Mouse (Mus musculus): ENCODE measurements at regions not wholly inside any gene's neighbourhood (a gene's known extent, or its start where the extent isn't known, plus 50 kb on each side); places are given as distances from the start of the nearest gene placed in this dataset.

DNA sequence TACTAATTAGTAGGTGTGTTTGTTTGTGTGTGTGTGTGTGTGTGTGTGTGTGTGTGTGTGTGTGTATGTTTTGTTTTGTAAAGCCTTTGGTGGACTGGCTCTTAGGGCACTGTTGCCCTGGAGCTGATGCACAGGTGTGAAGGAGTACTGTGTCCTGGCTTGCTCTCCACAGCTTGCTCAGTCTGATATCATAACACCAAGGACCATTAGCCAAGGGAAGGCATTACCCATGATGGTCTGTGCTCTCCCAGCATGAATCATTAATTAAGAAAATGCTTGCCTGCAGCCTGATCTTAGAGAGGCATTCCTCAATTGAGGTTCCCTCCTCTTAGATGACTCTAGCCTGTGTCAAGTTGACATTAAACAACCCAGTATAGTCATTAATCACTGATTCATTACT lies 54.7 kb downstream of the Spry2 start:
- in situ Hi-C loops (cut with MboI; ENCODE audit: low pct_unique_long_range_greater_than_20kb in 1 of 2, low sequenced_read_pairs in 2 of 2, unreplicated experiment in 1 of 2) = no loop called here

DNA sequence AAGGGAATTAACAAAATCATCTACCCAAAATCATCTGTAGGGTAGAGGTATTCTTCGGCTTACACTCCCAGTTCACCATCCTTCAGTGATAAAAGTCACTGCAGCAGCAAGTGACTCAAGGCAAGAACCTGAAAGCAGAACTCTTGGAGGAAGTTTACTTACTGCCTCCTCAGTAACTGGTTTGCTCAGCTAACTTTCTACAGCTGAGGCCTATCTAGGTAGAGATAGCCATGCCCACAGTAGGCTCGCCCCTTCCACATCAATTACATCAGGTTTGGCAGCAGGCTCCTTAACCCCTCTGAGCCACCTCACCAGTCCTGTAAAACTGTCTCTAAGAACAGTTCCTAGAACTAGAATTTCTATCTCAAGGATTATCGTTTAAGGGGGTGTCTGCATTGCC lies 59.1 kb downstream of the Spry2 start:
- in situ Hi-C loops (cut with MboI; ENCODE audit: low pct_unique_long_range_greater_than_20kb in 1 of 2, low sequenced_read_pairs in 2 of 2, unreplicated experiment in 1 of 2) = no loop called here

DNA sequence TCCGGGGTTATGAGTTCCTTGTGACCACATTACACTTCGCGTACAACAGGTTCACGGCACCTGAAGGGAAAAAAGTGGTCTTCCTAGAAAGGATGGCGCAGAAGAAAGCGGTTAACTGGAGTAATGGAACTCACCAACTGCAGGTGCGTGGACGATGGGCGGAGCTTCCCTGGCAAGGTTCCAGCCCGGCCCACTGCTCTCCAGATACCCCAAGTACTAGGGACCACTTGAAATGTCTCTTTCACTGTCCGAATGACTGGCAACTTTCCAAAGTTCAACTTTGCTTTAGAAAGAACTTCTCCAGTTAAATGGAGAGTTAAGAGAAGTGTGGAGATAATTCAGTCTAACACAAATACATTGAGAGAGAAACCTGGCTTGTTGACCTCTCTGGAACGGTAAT lies 65.9 kb downstream of the Spry2 start:
- in situ Hi-C loops (cut with MboI; ENCODE audit: low pct_unique_long_range_greater_than_20kb in 1 of 2, low sequenced_read_pairs in 2 of 2, unreplicated experiment in 1 of 2) = no loop called here

DNA sequence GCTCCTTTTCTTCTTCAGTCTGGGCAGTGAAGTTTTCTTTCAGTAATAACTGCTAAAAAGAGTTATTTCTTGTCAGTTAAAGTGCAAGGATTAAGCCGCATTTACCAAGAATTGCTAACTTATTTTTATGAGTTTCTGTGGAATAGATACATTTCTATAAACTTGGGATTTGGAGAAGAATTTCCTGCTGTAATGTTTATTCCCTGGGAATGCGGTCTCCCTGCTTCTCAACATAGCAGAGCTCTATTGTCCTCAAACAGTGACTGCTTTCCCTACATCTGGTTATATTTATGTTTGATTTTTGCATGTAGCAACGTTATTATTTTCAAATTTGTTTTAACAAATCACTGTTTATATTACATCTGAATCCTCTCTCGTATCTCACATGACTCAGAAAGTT lies 66.3 kb downstream of the Spry2 start:
- in situ Hi-C loops (cut with MboI; ENCODE audit: low pct_unique_long_range_greater_than_20kb in 1 of 2, low sequenced_read_pairs in 2 of 2, unreplicated experiment in 1 of 2) = no loop called here

DNA sequence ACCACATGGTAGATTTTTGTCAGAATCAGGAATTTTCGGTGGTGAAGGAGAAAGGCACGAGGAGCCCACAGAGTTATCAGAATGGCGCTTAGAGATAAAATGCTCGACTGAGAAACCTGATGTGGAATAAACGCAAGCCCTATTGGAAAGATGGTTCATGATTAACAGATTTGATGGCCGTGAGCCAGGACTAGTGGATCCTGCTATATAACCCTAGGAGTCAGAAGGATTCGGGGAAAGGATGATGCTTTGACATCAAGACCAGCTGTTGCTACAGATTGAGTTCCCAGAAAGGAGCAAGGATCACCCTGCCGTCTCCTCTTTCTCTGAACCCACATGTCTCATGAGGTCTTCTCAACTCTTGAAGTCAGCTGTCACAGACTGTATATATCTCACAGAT lies 73.5 kb downstream of the Spry2 start:
- in situ Hi-C loops (cut with MboI; ENCODE audit: low pct_unique_long_range_greater_than_20kb in 1 of 2, low sequenced_read_pairs in 2 of 2, unreplicated experiment in 1 of 2) = loop anchor here in 1 of 2 experiments (25.0 kb wide), 1 partner anchor 411 kb away; no protein-coding TSS in a partner anchor

DNA sequence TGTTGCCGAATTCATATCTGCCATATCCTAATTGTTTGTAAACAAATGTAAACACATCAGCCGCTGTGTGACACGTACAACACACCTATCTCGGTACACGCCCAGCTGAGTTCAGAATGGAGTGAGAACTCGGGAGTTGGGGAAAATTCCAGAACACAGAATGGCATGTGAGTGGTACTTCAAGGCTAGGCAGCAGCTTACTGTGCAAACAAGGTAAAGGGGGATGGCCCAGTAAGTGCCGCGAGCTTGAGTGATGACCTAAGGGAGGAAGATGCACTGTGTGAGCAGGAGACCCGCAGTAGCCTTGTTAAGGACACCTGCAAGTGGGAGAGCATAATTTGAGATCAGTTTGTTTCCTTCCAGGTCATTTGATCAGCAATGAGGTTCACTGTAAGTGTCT lies 74.0 kb downstream of the Spry2 start:
- in situ Hi-C loops (cut with MboI; ENCODE audit: low pct_unique_long_range_greater_than_20kb in 1 of 2, low sequenced_read_pairs in 2 of 2, unreplicated experiment in 1 of 2) = loop anchor here in 1 of 2 experiments (25.0 kb wide), 1 partner anchor 410 kb away; no protein-coding TSS in a partner anchor

DNA sequence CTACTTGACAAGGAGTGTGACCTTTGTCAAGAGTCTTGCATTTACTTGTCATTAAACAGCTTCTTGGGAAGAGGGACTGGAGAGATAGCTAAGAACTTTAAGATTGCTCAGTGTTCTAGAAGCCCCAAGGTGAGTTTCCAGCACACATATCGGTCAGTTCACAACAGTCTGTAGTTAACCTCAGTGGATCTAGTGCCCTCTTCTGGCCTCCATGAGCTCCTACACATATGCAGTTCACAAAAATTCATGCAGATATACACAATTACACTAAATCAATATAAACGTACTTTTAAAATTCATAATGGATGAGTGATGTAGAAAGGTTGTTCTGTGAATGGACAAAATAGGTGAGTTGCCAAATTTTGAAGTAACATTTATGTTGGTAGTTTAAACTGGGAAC lies 77.1 kb downstream of the Spry2 start:
- in situ Hi-C loops (cut with MboI; ENCODE audit: low pct_unique_long_range_greater_than_20kb in 1 of 2, low sequenced_read_pairs in 2 of 2, unreplicated experiment in 1 of 2) = loop anchor here in 1 of 2 experiments (25.0 kb wide), 1 partner anchor 407 kb away; no protein-coding TSS in a partner anchor

DNA sequence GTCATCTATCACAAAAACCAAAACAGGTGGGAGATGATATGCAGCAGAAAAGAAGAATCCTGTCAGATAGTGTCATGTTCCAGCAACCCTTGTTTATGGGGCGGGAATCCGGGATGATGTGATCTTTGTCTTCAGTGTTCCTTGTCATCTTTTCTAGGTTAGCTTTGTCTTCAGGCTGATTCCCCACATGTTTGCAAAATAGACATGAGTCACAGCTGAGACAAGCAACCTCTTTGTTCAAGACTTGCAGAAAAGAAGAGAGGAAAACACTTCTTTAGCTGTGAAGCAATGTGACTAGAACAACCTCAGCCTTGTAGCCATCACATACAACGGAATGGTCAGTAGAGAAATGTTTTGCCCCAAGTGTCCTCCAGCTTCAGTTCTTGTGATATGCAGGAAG lies 77.8 kb downstream of the Spry2 start:
- in situ Hi-C loops (cut with MboI; ENCODE audit: low pct_unique_long_range_greater_than_20kb in 1 of 2, low sequenced_read_pairs in 2 of 2, unreplicated experiment in 1 of 2) = loop anchor here in 1 of 2 experiments (25.0 kb wide), 1 partner anchor 407 kb away; no protein-coding TSS in a partner anchor

DNA sequence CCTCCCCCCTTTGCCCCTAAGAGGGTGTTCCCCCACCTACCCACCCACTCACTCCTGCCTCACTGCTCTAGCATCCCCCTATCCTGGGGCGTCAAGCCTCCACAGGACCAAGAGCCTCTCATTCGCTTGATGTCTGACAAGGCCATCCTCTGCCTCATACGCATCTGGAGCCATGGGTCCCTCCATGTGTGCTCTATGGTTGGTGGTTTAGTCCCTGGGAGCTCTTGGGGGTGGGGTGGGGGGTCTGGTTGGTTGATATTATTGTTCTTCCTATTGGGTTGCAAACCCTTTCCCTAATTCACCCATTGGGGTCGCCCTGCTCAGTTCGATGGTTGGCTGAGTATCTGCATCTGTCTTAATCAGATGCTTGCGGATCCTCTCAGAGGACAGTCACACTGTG lies 79.1 kb downstream of the Spry2 start:
- in situ Hi-C loops (cut with MboI; ENCODE audit: low pct_unique_long_range_greater_than_20kb in 1 of 2, low sequenced_read_pairs in 2 of 2, unreplicated experiment in 1 of 2) = loop anchor here in 1 of 2 experiments (25.0 kb wide), 1 partner anchor 405 kb away; no protein-coding TSS in a partner anchor

DNA sequence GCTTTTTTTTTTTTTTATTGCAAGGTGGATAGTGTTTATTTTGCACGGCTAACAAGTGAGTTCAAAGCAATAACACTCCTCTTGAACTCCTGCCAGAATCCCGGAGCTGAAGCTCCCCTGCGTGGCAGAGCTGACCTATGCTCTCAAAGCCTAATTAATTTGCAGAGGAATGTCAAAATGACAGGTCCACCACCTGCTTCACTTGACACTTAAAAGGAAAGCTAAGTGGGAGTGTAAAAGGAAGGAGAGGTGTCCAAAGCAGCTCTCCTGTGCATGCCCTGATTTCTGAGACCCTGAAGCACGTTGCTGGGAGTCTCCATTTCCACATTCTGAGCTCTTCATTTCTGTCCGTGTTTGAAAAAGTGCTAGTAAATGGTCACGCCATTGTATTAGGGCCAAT lies 80.8 kb downstream of the Spry2 start:
- in situ Hi-C loops (cut with MboI; ENCODE audit: low pct_unique_long_range_greater_than_20kb in 1 of 2, low sequenced_read_pairs in 2 of 2, unreplicated experiment in 1 of 2) = loop anchor here in 1 of 2 experiments (25.0 kb wide), 1 partner anchor 404 kb away; no protein-coding TSS in a partner anchor

DNA sequence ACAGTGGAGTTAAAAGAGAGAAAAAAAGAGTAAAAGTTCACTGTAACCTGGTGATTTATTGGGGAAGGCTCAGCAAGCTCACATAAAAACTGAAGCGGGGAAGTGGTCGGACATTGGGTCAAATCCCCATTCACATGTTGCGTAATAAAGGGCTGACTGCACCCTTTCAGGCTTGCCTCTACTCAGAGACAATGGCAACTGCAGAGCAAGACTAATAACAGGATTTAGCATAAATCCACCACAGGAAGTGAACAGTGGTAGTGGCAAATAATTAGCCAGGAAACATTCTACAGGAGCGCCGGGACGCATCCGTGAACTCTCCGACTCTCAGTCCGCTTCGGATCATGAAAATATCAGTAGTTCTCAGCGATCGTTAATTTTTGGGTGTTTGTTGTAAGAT lies 81.3 kb downstream of the Spry2 start:
- in situ Hi-C loops (cut with MboI; ENCODE audit: low pct_unique_long_range_greater_than_20kb in 1 of 2, low sequenced_read_pairs in 2 of 2, unreplicated experiment in 1 of 2) = loop anchor here in 1 of 2 experiments (25.0 kb wide), 1 partner anchor 403 kb away; no protein-coding TSS in a partner anchor

DNA sequence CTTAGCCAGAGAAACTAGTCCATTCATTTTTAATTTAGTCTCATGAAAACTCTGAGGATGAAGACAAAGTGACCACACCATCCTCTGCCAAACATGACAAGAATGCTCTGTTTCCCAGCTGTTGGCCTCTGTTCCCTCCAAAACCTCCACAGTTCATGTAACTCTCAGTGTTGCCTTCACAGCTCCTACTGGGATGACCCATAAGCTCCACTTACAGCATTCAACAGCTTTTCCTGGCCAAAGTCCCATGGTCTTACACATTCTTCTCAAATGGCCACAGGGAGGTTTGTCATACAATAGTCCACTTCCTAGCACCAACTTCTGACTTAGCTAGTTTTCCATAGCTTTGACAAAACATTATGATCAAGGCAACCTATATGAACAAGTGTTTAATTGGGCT lies 83.0 kb downstream of the Spry2 start:
- in situ Hi-C loops (cut with MboI; ENCODE audit: low pct_unique_long_range_greater_than_20kb in 1 of 2, low sequenced_read_pairs in 2 of 2, unreplicated experiment in 1 of 2) = loop anchor here in 1 of 2 experiments (25.0 kb wide), 1 partner anchor 401 kb away; no protein-coding TSS in a partner anchor

DNA sequence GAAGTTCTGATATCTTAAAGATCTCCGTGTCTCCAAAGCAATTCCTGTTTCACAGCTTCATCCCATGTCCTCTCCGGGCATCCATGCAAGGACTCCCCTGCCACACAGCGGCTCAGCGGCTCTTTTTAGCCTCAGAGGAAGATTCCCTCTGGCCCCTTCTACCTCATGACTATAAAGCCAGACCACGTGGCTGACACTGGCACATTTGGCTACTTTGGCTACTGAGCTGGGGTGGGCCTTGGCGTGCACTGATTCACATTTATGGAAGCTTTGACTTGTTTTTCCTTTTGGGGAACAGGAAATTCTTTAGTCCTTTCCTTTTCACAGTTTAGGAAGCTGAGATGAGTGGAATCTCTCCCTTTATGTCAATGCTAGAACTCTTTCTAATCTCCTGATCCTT lies 83.5 kb downstream of the Spry2 start:
- in situ Hi-C loops (cut with MboI; ENCODE audit: low pct_unique_long_range_greater_than_20kb in 1 of 2, low sequenced_read_pairs in 2 of 2, unreplicated experiment in 1 of 2) = loop anchor here in 1 of 2 experiments (25.0 kb wide), 1 partner anchor 401 kb away; no protein-coding TSS in a partner anchor

DNA sequence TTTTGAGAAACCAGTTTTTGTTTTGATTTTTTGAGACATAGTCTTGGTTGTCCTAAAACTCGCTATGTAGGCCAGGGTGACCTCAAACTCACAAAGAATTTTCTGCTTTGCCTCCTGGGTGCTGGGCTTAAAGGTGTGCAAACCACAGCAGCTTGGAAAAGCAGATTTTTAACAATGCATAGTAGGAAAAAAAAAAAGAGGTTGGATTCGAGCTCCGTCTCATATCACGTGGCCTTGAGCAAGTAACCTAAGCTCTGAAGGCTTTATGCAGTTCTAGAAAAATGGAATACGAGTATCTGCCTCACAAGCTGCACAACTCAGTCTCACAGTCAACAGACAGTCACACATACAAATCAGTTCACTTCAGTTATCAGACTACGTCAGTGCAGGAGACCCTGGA lies 90.9 kb downstream of the Spry2 start:
- in situ Hi-C loops (cut with MboI; ENCODE audit: low pct_unique_long_range_greater_than_20kb in 1 of 2, low sequenced_read_pairs in 2 of 2, unreplicated experiment in 1 of 2) = loop anchor here in 1 of 2 experiments (25.0 kb wide), 1 partner anchor 393 kb away; no protein-coding TSS in a partner anchor

DNA sequence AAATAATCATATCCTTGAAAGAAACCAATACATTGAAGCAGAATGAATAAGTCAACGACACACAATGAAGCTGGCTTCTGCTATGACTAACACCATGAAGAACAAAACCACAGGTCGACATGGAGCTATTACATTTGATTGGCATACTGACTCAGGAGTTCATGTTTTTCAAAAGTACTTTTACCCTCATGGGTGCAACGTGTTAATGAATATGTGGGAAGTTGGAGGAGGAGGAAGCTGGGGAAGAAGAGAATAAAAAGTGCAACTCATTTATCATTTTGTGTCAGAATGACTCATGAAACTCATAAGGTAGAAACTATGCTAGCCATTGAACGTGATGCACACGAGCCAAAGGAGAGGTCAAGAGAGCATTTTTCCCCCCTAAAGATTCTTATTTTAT lies 91.3 kb downstream of the Spry2 start:
- in situ Hi-C loops (cut with MboI; ENCODE audit: low pct_unique_long_range_greater_than_20kb in 1 of 2, low sequenced_read_pairs in 2 of 2, unreplicated experiment in 1 of 2) = loop anchor here in 1 of 2 experiments (25.0 kb wide), 1 partner anchor 393 kb away; no protein-coding TSS in a partner anchor

DNA sequence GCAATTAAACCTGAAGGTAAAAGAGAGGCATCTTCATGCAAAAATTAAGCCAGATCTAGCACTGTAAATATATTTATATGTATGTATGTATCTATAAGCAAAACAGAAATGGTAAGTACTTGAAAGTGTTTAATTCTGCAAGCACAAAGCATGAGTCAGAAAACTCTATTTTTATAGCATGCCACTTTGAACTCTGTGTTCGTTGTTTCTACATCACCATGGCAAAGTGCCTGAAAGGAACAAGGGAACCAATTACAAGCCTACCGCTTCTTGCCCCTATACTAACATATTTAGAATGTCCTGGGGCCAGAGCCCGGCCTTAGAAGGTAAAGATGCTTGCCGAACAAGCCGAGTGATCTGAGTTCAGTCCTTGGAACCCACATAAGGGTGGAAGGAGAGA lies 91.9 kb downstream of the Spry2 start:
- in situ Hi-C loops (cut with MboI; ENCODE audit: low pct_unique_long_range_greater_than_20kb in 1 of 2, low sequenced_read_pairs in 2 of 2, unreplicated experiment in 1 of 2) = loop anchor here in 1 of 2 experiments (25.0 kb wide), 1 partner anchor 392 kb away; no protein-coding TSS in a partner anchor

DNA sequence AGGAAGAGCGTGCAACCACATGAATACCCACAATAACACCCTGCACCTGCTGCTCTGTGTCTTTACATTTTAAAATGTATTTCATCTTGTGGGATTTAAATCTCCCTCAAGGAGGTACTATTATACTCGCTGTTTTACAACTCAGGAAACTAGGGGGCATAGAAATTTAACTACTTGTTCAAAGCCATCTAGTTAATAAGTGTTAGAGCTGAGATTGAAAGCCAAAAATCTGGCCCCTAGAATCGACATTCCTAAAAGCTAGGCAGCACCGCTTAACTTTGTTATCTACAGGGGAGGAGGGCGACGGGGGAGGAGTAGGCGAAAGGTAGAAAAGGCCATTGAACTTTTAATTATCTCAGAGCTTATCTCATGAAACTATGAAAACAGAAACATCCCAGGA lies 93.3 kb downstream of the Spry2 start:
- in situ Hi-C loops (cut with MboI; ENCODE audit: low pct_unique_long_range_greater_than_20kb in 1 of 2, low sequenced_read_pairs in 2 of 2, unreplicated experiment in 1 of 2) = loop anchor here in 1 of 2 experiments (25.0 kb wide), 1 partner anchor 391 kb away; no protein-coding TSS in a partner anchor

DNA sequence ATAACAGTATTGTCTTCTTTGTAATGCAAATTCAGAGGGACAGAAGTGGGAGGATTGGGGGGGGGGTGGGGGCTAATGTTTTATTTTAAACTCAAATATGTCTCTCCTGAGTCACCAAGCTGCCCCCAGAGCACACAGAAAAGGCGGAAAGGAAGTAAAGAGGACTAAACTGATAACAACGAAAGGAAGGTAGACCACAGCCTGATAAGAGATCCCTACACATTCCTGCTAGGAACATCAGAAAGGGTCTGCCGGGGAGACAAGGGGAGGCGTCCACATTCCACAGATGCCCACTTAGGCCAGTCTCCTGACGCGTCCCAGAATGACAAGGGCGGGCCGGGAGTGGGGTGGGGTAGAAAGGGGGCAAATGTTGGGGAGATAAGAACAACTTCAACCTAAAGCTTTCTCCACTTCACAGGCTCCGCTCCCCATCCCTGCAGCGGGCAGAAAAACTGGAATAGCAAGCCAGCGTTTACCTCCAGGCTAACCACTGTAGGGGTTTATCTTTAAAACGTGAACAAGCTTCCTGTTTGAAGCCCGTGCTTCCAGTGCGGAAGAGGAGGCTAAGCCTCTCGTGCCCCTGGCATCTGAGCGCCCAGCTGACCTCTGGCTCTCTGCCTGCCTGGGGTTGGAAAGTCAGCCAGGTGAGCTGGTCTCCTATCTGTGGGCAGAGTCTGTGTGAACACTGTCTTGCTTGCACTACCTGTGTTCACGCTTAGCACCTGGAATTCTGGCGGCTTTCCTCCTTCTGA lies 93.9 kb downstream of the Spry2 start:
- in situ Hi-C loops (cut with MboI; ENCODE audit: low pct_unique_long_range_greater_than_20kb in 1 of 2, low sequenced_read_pairs in 2 of 2, unreplicated experiment in 1 of 2) = loop anchor here in 1 of 2 experiments (25.0 kb wide), 1 partner anchor 390 kb away; no protein-coding TSS in a partner anchor

DNA sequence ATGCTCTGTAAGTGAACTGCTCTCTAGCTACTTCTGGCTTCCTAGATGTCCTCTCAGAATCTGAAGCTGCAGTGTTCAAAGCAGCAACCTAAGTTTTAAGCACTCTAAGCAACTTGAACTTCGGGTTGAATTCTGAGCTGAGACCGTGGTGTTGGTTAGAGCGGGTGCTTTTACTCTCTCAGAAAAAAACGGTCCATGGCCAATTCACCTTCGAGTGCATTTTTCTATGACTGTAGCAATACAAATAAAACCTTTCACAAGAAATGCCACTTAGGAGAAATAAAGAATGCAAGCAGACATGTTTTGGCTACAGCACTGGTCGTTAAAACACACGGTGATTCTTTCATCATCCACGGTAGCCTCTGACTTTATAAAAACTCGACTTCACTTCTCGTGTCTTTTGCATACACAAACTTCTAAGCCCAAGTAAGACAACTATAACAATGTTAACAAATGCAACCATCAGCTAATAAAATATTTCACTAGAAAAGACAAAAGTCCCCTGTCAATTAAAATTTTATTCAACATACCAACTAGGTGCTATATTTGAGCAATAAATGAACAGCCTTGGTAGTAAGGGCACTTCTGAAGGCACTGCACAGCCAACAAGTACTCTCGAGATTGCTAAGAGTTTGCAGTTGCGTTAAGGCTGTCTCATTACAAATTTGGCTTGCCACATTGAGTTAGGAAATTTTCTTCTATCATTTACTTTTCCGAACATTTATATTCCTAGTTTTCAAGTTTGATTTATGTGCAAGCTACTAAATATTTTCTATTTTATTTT lies 96.3 kb downstream of the Spry2 start:
- in situ Hi-C loops (cut with MboI; ENCODE audit: low pct_unique_long_range_greater_than_20kb in 1 of 2, low sequenced_read_pairs in 2 of 2, unreplicated experiment in 1 of 2) = loop anchor here in 1 of 2 experiments (25.0 kb wide), 1 partner anchor 388 kb away; no protein-coding TSS in a partner anchor

Data from mouse embryonic stem cell (cell line).